Mouse (Mus musculus): ENCODE data around the gene Irf8.
"Not testable (repeated sequence)": the region's sequence is repeated elsewhere in the genome, so short reads cannot be mapped to it uniquely, and the experiment has no call there.

Irf8 gene

GRCm38 (mm10) chr8:120783781-120784180 lies 47.6 kb downstream of the Irf8 start:
- Histone ChIP-seq H3K36me3 (ENCODE audit: control insufficient read depth, insufficient read depth, low read length, poor library complexity, severe bottlenecking) (no peaks in the 10 kb centered on the region), H3K27me3 (ENCODE audit: control insufficient read depth, insufficient read depth, low read length, poor library complexity, severe bottlenecking) (no peaks in the 10 kb centered on the region)
- no peak for DNase-seq (ENCODE audit: low read depth, low spot score)

- DNase-seq (ENCODE audit: low read depth, low spot score), result no peak
- Histone ChIP-seq H3K27me3 (ENCODE audit: control insufficient read depth, insufficient read depth, low read length, poor library complexity, severe bottlenecking) (no peaks in the 10 kb centered on the region), H3K36me3 (ENCODE audit: control insufficient read depth, insufficient read depth, low read length, poor library complexity, severe bottlenecking) (no peaks in the 10 kb centered on the region)
These were observed 50.6 kb downstream of the Irf8 start for GRCm38 (mm10) chr8:120786753-120787152.

GRCm38 (mm10) chr8:120787631-120788030 lies 51.5 kb downstream of the Irf8 start:
- DNase-seq (ENCODE audit: low read depth, low spot score), result no peak
- H3K36me3 ChIP-seq (ENCODE audit: control insufficient read depth, insufficient read depth, low read length, poor library complexity, severe bottlenecking), result no peaks in the 10 kb centered on the region
- no peaks in the 10 kb centered on the region for H3K27me3 ChIP-seq (ENCODE audit: control insufficient read depth, insufficient read depth, low read length, poor library complexity, severe bottlenecking)

GRCm38 (mm10) chr8:120792710-120793109 lies 56.6 kb downstream of the Irf8 start:
- H3K36me3 ChIP-seq (ENCODE audit: control insufficient read depth, insufficient read depth, low read length, poor library complexity, severe bottlenecking), result no peaks in the 10 kb centered on the region
- H3K27me3 ChIP-seq (ENCODE audit: control insufficient read depth, insufficient read depth, low read length, poor library complexity, severe bottlenecking), result no peaks in the 10 kb centered on the region
- peak; percentile 42 for DNase-seq (ENCODE audit: low read depth, low spot score)

- Histone ChIP-seq H3K36me3 (ENCODE audit: control insufficient read depth, insufficient read depth, low read length, poor library complexity, severe bottlenecking) (no peaks in the 10 kb centered on the region), H3K27me3 (ENCODE audit: control insufficient read depth, insufficient read depth, low read length, poor library complexity, severe bottlenecking) (no peaks in the 10 kb centered on the region)
- peak; percentile 93 for DNase-seq (ENCODE audit: low read depth, low spot score)
These were observed 59.9 kb downstream of the Irf8 start for GRCm38 (mm10) chr8:120795944-120796635.

- peak; percentile 71 for DNase-seq (ENCODE audit: low read depth, low spot score)
These were observed 61.0 kb downstream of the Irf8 start for GRCm38 (mm10) chr8:120797019-120797727.

GRCm38 (mm10) chr8:120800308-120800865 lies 64.2 kb downstream of the Irf8 start:
- H3K27me3 ChIP-seq (ENCODE audit: control insufficient read depth, insufficient read depth, low read length, poor library complexity, severe bottlenecking), result no peaks in the 10 kb centered on the region
- no peaks in the 10 kb centered on the region for H3K36me3 ChIP-seq (ENCODE audit: control insufficient read depth, insufficient read depth, low read length, poor library complexity, severe bottlenecking)
- DNase-seq (ENCODE audit: low read depth, low spot score), result peak; percentile 74

More at GRCm38 (mm10) chr8:120797019-120797727, 61.0 kb downstream of the Irf8 start:
- no peaks in the 10 kb centered on the region for H3K36me3 ChIP-seq (ENCODE audit: control insufficient read depth, insufficient read depth, low read length, poor library complexity, severe bottlenecking)
- H3K27me3 ChIP-seq (ENCODE audit: control insufficient read depth, insufficient read depth, low read length, poor library complexity, severe bottlenecking), result no peaks in the 10 kb centered on the region

GRCm38 (mm10) chr8:120803661-120804375 lies 67.7 kb downstream of the Irf8 start:
- not testable (repeated sequence) for H3K36me3 ChIP-seq (ENCODE audit: control insufficient read depth, insufficient read depth, low read length, poor library complexity, severe bottlenecking); DNase-seq (ENCODE audit: low read depth, low spot score); H3K27me3 ChIP-seq (ENCODE audit: control insufficient read depth, insufficient read depth, low read length, poor library complexity, severe bottlenecking)

- DNase-seq (ENCODE audit: low read depth, low spot score), result no peak
- Histone ChIP-seq H3K27me3 (ENCODE audit: control insufficient read depth, insufficient read depth, low read length, poor library complexity, severe bottlenecking) (no peaks in the 10 kb centered on the region), H3K36me3 (ENCODE audit: control insufficient read depth, insufficient read depth, low read length, poor library complexity, severe bottlenecking) (no peaks in the 10 kb centered on the region)
These were observed 68.6 kb downstream of the Irf8 start for GRCm38 (mm10) chr8:120804741-120805140.

Measured in splenic B cell, adult 2 months (primary cell).